Mouse (Mus musculus) liver, adult 2 months (tissue): ENCODE measurements around the gene Zan. TPM values are rescaled to one million over a fixed set of nuclear protein-coding genes. Genes with fewer than 3 reads are reported as not detected.

Source experiments
- DNase-seq: peaks from one replicate; pipeline ENCODE4 v3.0.0-alpha.2; 2011; ENCODE audit warnings: low read depth, low spot score; ENCODE audit errors: extremely low read depth
- H3K27ac ChIP-seq: fragments of 200-500 bp; replicated peaks from 2 replicates; pipeline ENCODE4 v1.5.1; 2012; ENCODE audit warnings: low read depth, mild to moderate bottlenecking, control low read depth, inconsistent platforms, low read length; ENCODE audit not compliant: insufficient read depth
- H3K27me3 ChIP-seq: fragments of 200-500 bp; 2 replicates; pipeline ENCODE4 v1.6.1; 2012; ENCODE audit warnings: mild to moderate bottlenecking, moderate library complexity, low read length, inconsistent platforms; ENCODE audit not compliant: control insufficient read depth, insufficient read depth
- H3K36me3 ChIP-seq: fragments of 200-500 bp; 2 replicates; pipeline ENCODE4 v1.6.1; 2012; ENCODE audit warnings: low read length, inconsistent platforms; ENCODE audit not compliant: control insufficient read depth, insufficient read depth
- H3K4me1 ChIP-seq: fragments of 200-500 bp; 2 replicates; pipeline ENCODE4 v1.6.1; 2011; ENCODE audit warnings: low read length; ENCODE audit not compliant: control insufficient read depth, insufficient read depth
- H3K4me3 ChIP-seq: fragments of 200-500 bp; 2 replicates; pipeline ENCODE4 v1.5.1; 2011; ENCODE audit warnings: low read depth, mild to moderate bottlenecking, control low read depth, low read length, moderate library complexity; ENCODE audit not compliant: insufficient read depth
- H3K79me2 ChIP-seq: fragments of 200-500 bp; 2 replicates; pipeline ENCODE4 v1.6.1; 2012; ENCODE audit warnings: inconsistent platforms, mild to moderate bottlenecking, low read length, moderate library complexity; ENCODE audit not compliant: control insufficient read depth, insufficient read depth
- H3K9ac ChIP-seq: fragments of 200-500 bp; 2 replicates; pipeline ENCODE4 v1.6.1; 2012; ENCODE audit warnings: low read depth, mild to moderate bottlenecking, control low read depth, inconsistent platforms, low read length
- CTCF ChIP-seq: fragments of 200-500 bp; IDR thresholded peaks from 2 replicates; pipeline ENCODE4 v1.5.1; 2011; ENCODE audit warnings: low read depth, low read length, control low read depth
- POLR2A ChIP-seq: fragments of 200-500 bp; IDR thresholded peaks from 2 replicates; pipeline ENCODE4 v1.6.1; 2011; ENCODE audit warnings: low read length, control low read depth; ENCODE audit not compliant: insufficient read depth; ENCODE audit errors: extremely low read depth
- WGBS: fragments of 180-500 bp; shearing (Covaris S2); methylation state at CpG from one replicate; pipeline ENCODE4 v1.1.7; 2018; 5-methylcytosine and 5-hydroxymethylcytosine counted together
- polyA plus RNA-seq: library from polyadenylated mRNA; depleted of rRNA; stranded (reverse); fragments of >200 nt; gene quantifications from 2 replicates; pipeline ENCODE4 v1.2.3, GENCODE M21; 2012
- total RNA-seq: library from RNA; depleted of rRNA; stranded (reverse); fragments of >200 nt; gene quantifications from 2 replicates; pipeline ENCODE4 v1.2.3, GENCODE M21; 2014

Zan gene
- total and polyA plus RNA-seq, 2 experiments: under 0.01 to 0.02 TPM

DNA sequence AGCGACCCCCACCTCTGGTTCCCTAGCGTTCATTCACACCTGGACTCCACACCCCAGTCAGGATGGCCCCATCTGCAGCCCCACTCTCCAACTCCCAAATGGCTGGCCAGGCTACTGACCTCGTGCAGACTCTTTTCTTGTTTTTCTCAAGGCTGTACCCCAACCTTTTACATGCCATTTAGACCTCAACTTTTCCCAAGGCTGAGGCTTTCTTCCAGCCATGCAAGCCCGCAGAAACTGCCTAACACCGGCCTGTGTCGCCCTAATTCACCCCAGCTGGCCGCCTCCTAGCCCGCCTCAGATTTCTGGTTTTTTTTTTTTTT lies 125.8 kb downstream of the Zan start:
- TF ChIP-seq POLR2A (no peak), CTCF (no peak)
- no peaks in the 10 kb centered on the region for H3K27me3 ChIP-seq
- peaks cover 13% of the 10 kb centered on the region for H3K79me2 ChIP-seq
- DNase-seq: no peak
- H3K4me1 ChIP-seq: peaks cover 7% of the 10 kb centered on the region; the same call in 1 of the 2 replicates
- peaks cover 4% of the 10 kb centered on the region; the same call in 1 of the 2 replicates for H3K36me3 ChIP-seq
- peak overlapping the region; percentile 88 for H3K9ac ChIP-seq
- peak overlapping the region; percentile 76 for H3K4me3 ChIP-seq
- H3K27ac ChIP-seq: peak overlapping the region; percentile 52
- WGBS: 17% methylated on average over 8 of the region's 8 CpGs

DNA sequence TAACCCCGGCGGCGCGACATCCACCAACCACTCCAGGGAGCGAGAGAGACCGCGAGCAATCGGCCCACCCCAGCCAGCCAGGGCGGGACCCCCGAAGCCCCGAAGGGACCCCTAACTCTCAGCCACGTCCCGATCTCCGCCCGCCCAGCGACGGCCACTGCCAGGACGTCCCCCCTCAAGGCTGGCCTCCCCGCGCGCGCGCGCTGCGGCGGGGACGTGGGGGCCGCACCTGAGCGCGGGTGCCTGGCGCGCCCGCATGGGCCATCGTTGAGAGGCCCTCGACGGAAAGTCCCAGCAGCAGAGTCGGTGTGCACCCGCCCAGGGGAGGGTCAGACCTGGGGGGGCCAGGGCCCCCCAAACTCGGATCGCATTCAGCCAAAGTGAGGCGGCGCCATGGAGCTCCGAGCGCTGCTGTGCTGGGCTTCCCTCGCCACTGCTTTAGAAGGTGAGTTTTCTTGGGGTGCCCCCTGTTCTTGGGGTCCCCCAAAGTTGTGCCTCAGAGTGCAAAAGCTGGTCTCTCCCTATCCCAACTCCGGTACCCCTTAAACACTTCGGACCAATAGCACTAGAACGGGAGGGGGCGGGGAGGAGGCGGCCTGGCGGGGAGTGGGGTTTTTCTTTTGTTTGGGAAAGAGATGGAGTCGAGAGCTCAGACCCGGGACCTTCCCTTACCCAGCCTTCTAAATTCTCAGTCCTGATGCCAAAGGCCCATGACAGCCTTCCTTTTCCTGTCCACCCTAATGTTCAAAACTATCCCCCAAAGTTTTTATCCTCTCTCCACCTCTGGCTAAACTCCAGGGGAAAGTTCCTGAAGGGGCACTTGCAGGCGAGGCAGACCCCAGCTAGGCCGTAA lies 126.4 kb downstream of the Zan start:
- DNase-seq: no peak
- peaks cover 13% of the 10 kb centered on the region for H3K79me2 ChIP-seq
- peak overlapping the region; percentile 88 for H3K9ac ChIP-seq
- peaks cover 8% of the 10 kb centered on the region for H3K4me1 ChIP-seq
- no peaks in the 10 kb centered on the region for H3K27me3 ChIP-seq
- TF ChIP-seq CTCF (no peak), POLR2A (no peak)
- peak overlapping the region; percentile 76 for H3K4me3 ChIP-seq
- peaks cover 2% of the 10 kb centered on the region; the same call in 1 of the 2 replicates for H3K36me3 ChIP-seq
- WGBS: under 1% methylated on average over 55 of the region's 55 CpGs
- peak overlapping the region; percentile 62 for H3K27ac ChIP-seq

- H3K36me3 ChIP-seq: no peaks in the 10 kb centered on the region
- peak within 1 kb of the TSS; percentile 81 for H3K27ac ChIP-seq
- H3K4me3 ChIP-seq: peak within 1 kb of the TSS; percentile 76
- H3K9ac ChIP-seq: peak within 1 kb of the TSS; percentile 88
- no peaks in the 10 kb centered on the region for H3K27me3 ChIP-seq
- DNase-seq: peak; percentile 81
- H3K79me2 ChIP-seq: peaks cover 13% of the 10 kb centered on the region
- H3K4me1 ChIP-seq: peaks cover 11% of the 10 kb centered on the region
- WGBS: under 1% methylated on average over 32 of the region's 32 CpGs
- TF ChIP-seq CTCF: no peak
- peak; percentile 90 for TF ChIP-seq POLR2A
Observed at GRCm38 (mm10) chr5:137349384-137350204, 127.3 kb downstream of the Zan start, which contains the start of gene Ephb4. Gene Ephb4 (plus strand): TSS chr5:137350109.

- under 1% methylated on average over 33 of the region's 33 CpGs for WGBS
- Histone ChIP-seq H3K27ac (peak overlapping the region; percentile 81), H3K36me3 (no peaks in the 10 kb centered on the region), H3K4me3 (peak overlapping the region; percentile 29), H3K27me3 (no peaks in the 10 kb centered on the region), H3K9ac (peak overlapping the region; percentile 49), H3K4me1 (peaks cover 11% of the 10 kb centered on the region), H3K79me2 (peaks cover 8% of the 10 kb centered on the region)
- TF ChIP-seq CTCF (no peak), POLR2A (0 out of 2 replicates have a peak, but pooled peaks have one; percentile 17)
- DNase-seq: peak; percentile 70
Observed at GRCm38 (mm10) chr5:137348482-137349383, 128.1 kb downstream of the Zan start.

GRCm38 (mm10) chr5:137347856-137348255 lies 129.0 kb downstream of the Zan start:
- no peak for TF ChIP-seq POLR2A
- TF ChIP-seq CTCF: no peak
- Histone ChIP-seq H3K79me2 (peaks cover 8% of the 10 kb centered on the region), H3K27ac (peak overlapping the region; percentile 81), H3K4me1 (peaks cover 11% of the 10 kb centered on the region), H3K9ac (peak overlapping the region; percentile 36; the same call in 1 of the 2 replicates), H3K27me3 (no peaks in the 10 kb centered on the region), H3K4me3 (peak overlapping the region; percentile 4), H3K36me3 (no peaks in the 10 kb centered on the region)
- 6% methylated on average over 7 of the region's 7 CpGs for WGBS
- DNase-seq: peak; percentile 55
